Mouse (Mus musculus): ENCODE data around the gene Nt5c3. TPM values are rescaled to one million over a fixed set of nuclear protein-coding genes. Genes with fewer than 3 reads are reported as not detected.

Gene Nt5c3
- polyA plus RNA-seq, 1 experiment from 2014 or later: 67.9 TPM

GRCm38 (mm10) chr6:56919330-56920044 is 4.2 kb downstream of the Nt5c3 start:
- no peak for ATAC-seq (ENCODE audit: low FRiP score, low TSS enrichment)
- H3K4me2 ChIP-seq (replicated peaks; ENCODE audit: low read depth, low read length): no peak overlapping the region

GRCm38 (mm10) chr6:56917578-56918368 is 6.0 kb downstream of the Nt5c3 start:
- Histone ChIP-seq H3K27ac (ENCODE audit: low read length) (peak overlapping the region; percentile 14; the same call in 1 of the 2 replicates), H3K36me3 (ENCODE audit: insufficient read depth, low read length) (no peaks in the 10 kb centered on the region), H3K9ac (replicated peaks; ENCODE audit: low read length) (no peak overlapping the region), H3K9me3 (ENCODE audit: low read length) (no peaks in the 10 kb centered on the region), H3K4me3 (ENCODE audit: low read length) (no peak overlapping the region), H3K27me3 (ENCODE audit: insufficient read depth, low read length) (no peaks in the 10 kb centered on the region), H3K4me1 (ENCODE audit: insufficient read depth, low read length) (peaks cover 37% of the 10 kb centered on the region), H3K4me2 (replicated peaks; ENCODE audit: low read depth, low read length) (no peak overlapping the region)
- ATAC-seq (ENCODE audit: low FRiP score, low TSS enrichment): no peak
- WGBS: 53% methylated on average over 12 of the region's 12 CpGs

More at GRCm38 (mm10) chr6:56919330-56920044, 4.2 kb downstream of the Nt5c3 start:
- Histone ChIP-seq H3K9ac (replicated peaks; ENCODE audit: low read length) (no peak overlapping the region), H3K9me3 (ENCODE audit: low read length) (no peaks in the 10 kb centered on the region), H3K4me3 (ENCODE audit: low read length) (no peak overlapping the region), H3K36me3 (ENCODE audit: insufficient read depth, low read length) (no peaks in the 10 kb centered on the region), H3K27me3 (ENCODE audit: insufficient read depth, low read length) (no peaks in the 10 kb centered on the region), H3K4me1 (ENCODE audit: insufficient read depth, low read length) (peaks cover 31% of the 10 kb centered on the region), H3K27ac (ENCODE audit: low read length) (peak overlapping the region; percentile 71)
- WGBS: 85% methylated on average over 7 of the region's 7 CpGs

GRCm38 (mm10) chr6:56916279-56916678 is 7.5 kb downstream of the Nt5c3 start:
- Histone ChIP-seq H3K9me3 (ENCODE audit: low read length) (no peaks in the 10 kb centered on the region), H3K4me3 (ENCODE audit: low read length) (no peak overlapping the region), H3K36me3 (ENCODE audit: insufficient read depth, low read length) (no peaks in the 10 kb centered on the region), H3K4me2 (replicated peaks; ENCODE audit: low read depth, low read length) (no peak overlapping the region), H3K9ac (replicated peaks; ENCODE audit: low read length) (no peak overlapping the region), H3K4me1 (ENCODE audit: insufficient read depth, low read length) (peaks cover 32% of the 10 kb centered on the region), H3K27ac (ENCODE audit: low read length) (no peak overlapping the region), H3K27me3 (ENCODE audit: insufficient read depth, low read length) (no peaks in the 10 kb centered on the region)
- WGBS: 53% methylated on average over 2 of the region's 2 CpGs
- no peak for ATAC-seq (ENCODE audit: low FRiP score, low TSS enrichment)

GRCm38 (mm10) chr6:56913092-56913858 is 10.5 kb downstream of the Nt5c3 start:
- Histone ChIP-seq H3K27me3 (ENCODE audit: insufficient read depth, low read length) (no peaks in the 10 kb centered on the region), H3K4me3 (ENCODE audit: low read length) (no peak overlapping the region), H3K9ac (replicated peaks; ENCODE audit: low read length) (no peak overlapping the region), H3K36me3 (ENCODE audit: insufficient read depth, low read length) (no peaks in the 10 kb centered on the region), H3K4me2 (replicated peaks; ENCODE audit: low read depth, low read length) (no peak overlapping the region), H3K27ac (ENCODE audit: low read length) (no peak overlapping the region), H3K9me3 (ENCODE audit: low read length) (no peaks in the 10 kb centered on the region), H3K4me1 (ENCODE audit: insufficient read depth, low read length) (peaks cover 20% of the 10 kb centered on the region)
- ATAC-seq (ENCODE audit: low FRiP score, low TSS enrichment): no peak
- 51% methylated on average over 2 of the region's 2 CpGs for WGBS

- Histone ChIP-seq H3K27me3 (ENCODE audit: insufficient read depth, low read length) (no peaks in the 10 kb centered on the region), H3K4me2 (replicated peaks; ENCODE audit: low read depth, low read length) (no peak overlapping the region), H3K4me3 (ENCODE audit: low read length) (no peak overlapping the region), H3K4me1 (ENCODE audit: insufficient read depth, low read length) (peaks cover 10% of the 10 kb centered on the region), H3K9me3 (ENCODE audit: low read length) (no peaks in the 10 kb centered on the region), H3K9ac (replicated peaks; ENCODE audit: low read length) (no peak overlapping the region), H3K36me3 (ENCODE audit: insufficient read depth, low read length) (no peaks in the 10 kb centered on the region), H3K27ac (ENCODE audit: low read length) (no peak overlapping the region)
- 91% methylated on average over 2 of the region's 2 CpGs for WGBS
- ATAC-seq (ENCODE audit: low FRiP score, low TSS enrichment): no peak
These were observed 12.8 kb downstream of the Nt5c3 start for GRCm38 (mm10) chr6:56910910-56911309.

- Histone ChIP-seq H3K27me3 (ENCODE audit: insufficient read depth, low read length) (no peaks in the 10 kb centered on the region), H3K9me3 (ENCODE audit: low read length) (no peaks in the 10 kb centered on the region), H3K4me2 (replicated peaks; ENCODE audit: low read depth, low read length) (no peak overlapping the region), H3K4me1 (ENCODE audit: insufficient read depth, low read length) (peaks cover 19% of the 10 kb centered on the region), H3K36me3 (ENCODE audit: insufficient read depth, low read length) (no peaks in the 10 kb centered on the region), H3K27ac (ENCODE audit: low read length) (no peak overlapping the region), H3K4me3 (ENCODE audit: low read length) (no peak overlapping the region), H3K9ac (replicated peaks; ENCODE audit: low read length) (no peak overlapping the region)
- 11% methylated on average over 4 of the region's 4 CpGs for WGBS
- peak; percentile 71; the same call in 1 of the 2 replicates for ATAC-seq (ENCODE audit: low FRiP score, low TSS enrichment)
These were observed 14.8 kb downstream of the Nt5c3 start for GRCm38 (mm10) chr6:56908912-56909311.

GRCm38 (mm10) chr6:56908397-56908796 is 15.3 kb downstream of the Nt5c3 start:
- H3K27me3 ChIP-seq (ENCODE audit: insufficient read depth, low read length): no peaks in the 10 kb centered on the region
- ATAC-seq (ENCODE audit: low FRiP score, low TSS enrichment): no peak
- 95% methylated on average over 2 of the region's 2 CpGs for WGBS

GRCm38 (mm10) chr6:56907973-56908372 is 15.8 kb downstream of the Nt5c3 start:
- Histone ChIP-seq H3K9ac (replicated peaks; ENCODE audit: low read length) (no peak overlapping the region), H3K4me2 (replicated peaks; ENCODE audit: low read depth, low read length) (no peak overlapping the region), H3K4me1 (ENCODE audit: insufficient read depth, low read length) (peaks cover 19% of the 10 kb centered on the region), H3K4me3 (ENCODE audit: low read length) (no peak overlapping the region), H3K36me3 (ENCODE audit: insufficient read depth, low read length) (no peaks in the 10 kb centered on the region), H3K9me3 (ENCODE audit: low read length) (no peaks in the 10 kb centered on the region), H3K27ac (ENCODE audit: low read length) (no peak overlapping the region), H3K27me3 (ENCODE audit: insufficient read depth, low read length) (no peaks in the 10 kb centered on the region)
- 90% methylated on average over 3 of the region's 3 CpGs for WGBS
- ATAC-seq (ENCODE audit: low FRiP score, low TSS enrichment): no peak

More at GRCm38 (mm10) chr6:56908397-56908796, 15.3 kb downstream of the Nt5c3 start:
- no peak overlapping the region for H3K27ac ChIP-seq (ENCODE audit: low read length)
- no peak overlapping the region for H3K9ac ChIP-seq (replicated peaks; ENCODE audit: low read length)
- H3K36me3 ChIP-seq (ENCODE audit: insufficient read depth, low read length): no peaks in the 10 kb centered on the region
- H3K4me3 ChIP-seq (ENCODE audit: low read length): no peak overlapping the region
- H3K4me1 ChIP-seq (ENCODE audit: insufficient read depth, low read length): peaks cover 21% of the 10 kb centered on the region
- no peak overlapping the region for H3K4me2 ChIP-seq (replicated peaks; ENCODE audit: low read depth, low read length)
- no peaks in the 10 kb centered on the region for H3K9me3 ChIP-seq (ENCODE audit: low read length)

- ATAC-seq (ENCODE audit: low FRiP score, low TSS enrichment): no peak
- H3K4me3 ChIP-seq (ENCODE audit: low read length): no peak overlapping the region
- H3K27ac ChIP-seq (ENCODE audit: low read length): no peak overlapping the region
- no peaks in the 10 kb centered on the region for H3K36me3 ChIP-seq (ENCODE audit: insufficient read depth, low read length)
- H3K9me3 ChIP-seq (ENCODE audit: low read length): no peaks in the 10 kb centered on the region
- no peak overlapping the region for H3K4me2 ChIP-seq (replicated peaks; ENCODE audit: low read depth, low read length)
- H3K9ac ChIP-seq (replicated peaks; ENCODE audit: low read length): no peak overlapping the region
- no peaks in the 10 kb centered on the region for H3K27me3 ChIP-seq (ENCODE audit: insufficient read depth, low read length)
- WGBS: 82% methylated on average over 8 of the region's 8 CpGs
- H3K4me1 ChIP-seq (ENCODE audit: insufficient read depth, low read length): peaks cover 25% of the 10 kb centered on the region
These were observed 17.4 kb downstream of the Nt5c3 start for GRCm38 (mm10) chr6:56906121-56906846.

Measured in kidney, embryonic 16.5 days (tissue).